Mouse (Mus musculus): ENCODE data around the gene Dcbld1.

DNA sequence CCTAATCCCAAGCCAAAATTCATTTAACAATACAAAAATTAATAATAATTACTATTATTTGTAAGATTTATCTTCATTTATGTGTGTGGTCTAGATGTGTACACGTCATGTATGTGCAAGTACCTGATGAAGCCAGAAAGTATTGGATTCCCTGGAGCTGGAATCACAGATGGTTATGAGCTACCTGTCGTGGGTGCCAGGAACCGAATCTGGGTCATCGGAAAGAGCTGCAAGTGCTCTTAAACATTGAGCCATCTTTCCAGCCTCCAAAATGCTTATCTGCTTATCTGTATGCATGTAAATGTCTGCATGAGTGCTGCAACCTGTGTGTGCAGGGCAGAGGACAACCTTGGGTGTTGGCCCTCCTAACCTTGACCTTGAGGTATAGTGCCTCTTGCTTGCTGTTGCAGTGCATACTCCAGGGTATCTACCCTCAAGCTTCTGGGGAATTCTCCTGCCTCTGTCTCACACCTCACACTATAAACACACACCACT, 126.9 kb downstream of the Dcbld1 start:
- TF ChIP-seq CTCF (IDR thresholded peaks at IDR 0.05; ENCODE audit: insufficient read depth, low read depth, low read length) (no peak), POLR2A (IDR thresholded peaks at IDR 0.05; ENCODE audit: insufficient read depth, low read depth, low read length) (no peak)
